Mouse (Mus musculus) lung, postnatal 14 days (tissue): ENCODE measurements at regions not wholly inside any gene's neighbourhood (a gene's known extent, or its start where the extent isn't known, plus 50 kb on each side); places are given as distances from the start of the nearest gene placed in this dataset.

Source experiments
- DNase-seq: peaks from one replicate; pipeline ENCODE4 v3.0.0; 2021

GRCm38 (mm10) chr13:59393231-59393938, 191.6 kb downstream of the Agtpbp1 start:
- DNase-seq, result peak; percentile 16

DNA sequence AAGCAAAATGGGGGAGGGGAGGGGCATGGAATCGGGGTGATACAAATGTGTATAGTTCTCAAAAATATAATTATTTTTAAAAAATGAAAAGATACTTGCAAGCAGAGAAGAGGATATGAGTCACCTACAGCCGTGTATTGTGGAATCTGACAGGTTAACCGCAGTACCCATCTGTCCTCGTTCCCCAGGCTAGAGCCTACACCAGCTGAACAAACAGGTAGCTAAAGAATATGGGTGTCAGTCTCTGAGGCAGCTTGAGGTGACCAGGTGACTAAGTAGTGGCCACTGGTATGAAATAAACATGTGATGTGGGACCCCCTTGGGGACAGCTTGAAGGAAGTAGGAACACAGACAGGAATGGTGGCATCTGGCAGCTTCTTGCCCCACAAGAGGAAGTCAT, 192.2 kb downstream of the Agtpbp1 start:
- DNase-seq, result no peak

DNA sequence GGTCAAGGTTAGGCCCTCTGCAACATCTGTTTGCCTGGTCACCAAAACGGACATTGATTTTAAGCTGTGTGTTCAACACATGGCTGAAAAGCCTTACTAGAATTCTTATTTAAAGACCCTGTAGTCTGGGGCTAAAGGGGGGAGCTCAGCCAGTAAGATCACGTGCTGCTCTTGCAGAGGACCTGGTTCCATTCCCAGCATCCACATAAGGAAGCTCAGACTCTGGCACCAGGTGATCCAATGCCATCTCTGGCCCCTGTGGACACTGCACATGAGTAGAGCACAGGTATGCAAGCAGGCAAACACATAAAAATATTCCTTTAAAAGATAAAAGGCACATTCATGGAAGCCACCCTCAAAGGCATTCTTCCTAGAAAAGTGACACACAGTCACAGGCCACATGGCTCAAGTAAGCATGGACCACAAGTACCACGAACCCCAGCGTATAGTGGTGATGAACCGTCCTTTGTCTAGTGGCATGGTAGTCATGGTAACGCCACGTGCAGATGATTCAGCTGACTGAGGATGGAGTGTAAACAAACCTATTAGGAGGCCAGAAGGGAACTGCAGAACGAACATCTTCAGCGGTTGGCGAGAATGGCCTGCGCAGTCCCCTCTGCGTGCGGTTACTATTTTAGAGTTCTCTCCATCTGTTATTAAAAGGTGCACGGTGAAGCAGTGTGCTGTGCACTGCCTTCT, 197.3 kb downstream of the Agtpbp1 start:
- DNase-seq, result no peak

DNA sequence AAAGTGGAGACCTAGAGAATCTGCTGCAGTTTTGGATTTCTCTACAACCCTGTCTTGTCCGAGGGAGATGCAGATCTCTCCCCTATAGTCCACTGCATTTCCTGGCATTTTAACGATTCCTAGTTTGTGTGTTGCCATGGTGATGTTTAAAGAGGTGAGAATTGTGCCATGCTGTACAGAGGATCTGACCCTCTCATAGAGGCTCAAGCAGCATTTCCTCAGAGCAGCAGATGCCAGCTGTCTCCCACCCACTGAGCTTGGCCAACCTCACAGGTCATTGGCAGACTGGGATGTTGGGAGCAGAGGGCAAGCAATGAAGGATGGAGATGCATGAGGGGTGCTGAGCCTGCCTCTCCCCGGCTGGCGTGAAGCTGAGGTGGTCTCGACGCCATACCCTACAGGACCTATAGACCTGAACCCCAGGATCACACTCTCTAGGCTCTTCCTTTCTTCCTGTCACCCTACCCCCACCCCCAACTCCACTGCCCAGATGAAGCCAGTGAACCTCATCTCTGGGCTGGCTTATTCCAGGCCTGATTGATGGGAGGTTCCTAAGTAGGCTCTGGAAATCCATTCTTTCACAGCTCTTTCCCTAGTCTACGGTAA, 198.0 kb downstream of the Agtpbp1 start:
- no peak for DNase-seq

DNA sequence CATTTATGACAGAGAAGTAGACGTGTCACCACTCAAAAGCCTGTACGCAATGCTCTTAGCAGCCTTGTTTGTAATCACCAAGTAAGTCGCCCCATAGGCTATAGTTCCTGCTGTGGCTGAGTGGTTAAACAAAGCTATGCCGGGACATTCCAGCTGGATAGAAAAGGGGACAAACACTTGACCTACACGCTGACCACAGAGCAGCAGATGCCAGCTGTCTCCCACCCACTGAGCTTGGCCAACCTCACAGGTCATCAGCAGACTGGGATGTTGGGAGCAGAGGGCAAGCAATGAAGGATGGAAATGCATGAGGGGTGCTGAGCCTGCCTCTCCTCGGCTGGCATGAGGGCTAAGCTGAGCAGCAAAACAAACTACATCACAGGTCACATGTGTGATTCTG, 199.2 kb downstream of the Agtpbp1 start:
- DNase-seq, result no peak

DNA sequence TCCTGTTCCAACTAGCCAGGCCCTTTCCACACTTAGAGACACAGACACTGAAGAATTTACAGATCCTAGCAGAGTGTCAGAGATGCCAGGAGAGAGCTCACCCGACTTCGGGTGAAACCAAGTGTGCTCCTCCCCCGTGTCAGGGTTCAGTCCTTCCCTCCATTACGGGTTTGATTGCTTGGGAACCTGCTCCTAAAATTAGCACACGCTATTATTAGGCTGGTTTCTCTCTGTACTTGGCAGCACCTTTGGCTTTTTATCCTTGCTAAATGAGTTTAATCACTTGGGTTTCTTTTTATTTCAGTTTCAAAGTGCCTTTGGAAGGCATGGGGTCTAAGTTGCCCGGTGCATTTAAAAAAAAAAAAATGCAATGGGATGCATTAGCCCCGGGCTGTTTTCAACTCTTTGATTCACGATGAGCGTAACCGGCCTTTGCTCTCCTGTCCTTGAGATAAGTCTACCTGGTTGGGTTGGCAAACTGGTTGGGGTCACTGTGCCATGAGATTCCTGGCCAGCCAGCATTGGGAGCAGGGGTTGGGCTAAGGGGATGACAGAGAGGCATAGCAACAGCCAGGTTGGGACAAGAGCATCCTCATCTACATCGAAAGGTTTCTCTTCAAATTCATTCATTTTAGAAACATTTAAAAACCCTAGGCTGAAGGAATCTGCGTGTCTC, 214.7 kb downstream of the Agtpbp1 start:
- DNase-seq, result no peak

DNA sequence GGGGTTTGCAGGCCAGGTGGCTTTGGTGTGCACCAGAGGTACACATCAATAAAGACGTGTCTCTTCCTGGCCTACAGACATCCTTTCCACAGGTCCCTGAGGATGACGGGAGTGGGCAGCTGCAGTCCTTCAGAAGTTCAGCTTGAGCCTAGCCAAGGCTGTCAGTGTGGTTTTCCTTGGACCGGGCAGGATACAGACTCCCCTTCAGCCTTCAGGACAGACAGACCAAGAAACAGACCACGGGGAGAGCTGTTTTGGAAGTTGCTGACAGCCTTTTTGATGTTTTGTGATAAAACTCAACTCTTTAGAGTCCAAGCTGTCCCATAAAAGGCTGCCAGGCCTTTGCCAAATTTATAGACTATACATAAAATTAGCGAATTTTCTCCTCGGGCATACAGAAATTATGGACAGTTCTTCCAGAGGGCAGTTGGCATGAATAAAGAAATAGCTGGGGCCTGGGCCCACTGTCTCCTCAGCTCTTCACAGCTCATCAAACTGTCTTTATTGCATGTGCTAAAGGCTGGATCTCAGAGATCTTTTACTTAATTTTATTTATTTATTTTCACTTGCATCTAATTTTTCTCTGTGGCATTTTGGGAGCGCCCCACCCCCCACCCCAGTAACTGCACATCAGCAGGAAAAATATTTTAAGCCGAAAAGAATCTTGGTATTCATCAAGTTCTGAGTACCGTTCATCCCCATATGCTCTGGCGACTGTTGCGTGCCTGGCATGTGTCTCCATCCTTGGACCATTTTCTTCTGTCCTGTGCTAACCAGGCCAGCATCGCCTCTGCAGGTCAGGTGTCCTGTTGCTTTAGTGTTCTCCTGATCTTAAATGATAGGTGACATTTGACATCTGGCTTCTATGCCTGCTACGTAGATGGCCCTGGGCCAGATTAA, 216.2 kb downstream of the Agtpbp1 start:
- no peak for DNase-seq

DNA sequence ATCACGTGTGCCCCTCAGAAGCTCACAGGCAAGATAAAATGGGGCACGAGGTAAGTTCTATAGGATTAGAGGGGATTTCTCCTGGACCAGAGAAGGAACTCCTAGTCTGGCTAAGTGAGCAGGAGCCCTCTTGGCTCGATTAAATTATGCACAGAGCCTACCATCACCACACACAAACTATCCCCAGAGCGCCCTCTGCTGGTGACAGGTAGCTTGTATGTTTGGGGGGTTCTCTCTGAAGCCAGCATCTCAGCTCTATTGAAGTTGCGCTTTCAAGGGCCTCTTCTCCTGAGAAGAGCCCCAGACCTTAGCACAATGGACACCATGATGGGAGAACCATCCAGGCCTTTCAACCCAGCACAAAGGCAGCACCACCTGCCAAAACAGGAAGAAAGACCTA, 219.6 kb downstream of the Agtpbp1 start:
- DNase-seq, result peak; percentile 76

GRCm38 (mm10) chr13:59363428-59363827, 221.6 kb downstream of the Agtpbp1 start:
- DNase-seq, result no peak

- no peak for DNase-seq
Observed at GRCm38 (mm10) chr13:59361323-59361722, 223.7 kb downstream of the Agtpbp1 start.

GRCm38 (mm10) chr13:59360026-59360425, 225.0 kb downstream of the Agtpbp1 start:
- no peak for DNase-seq

DNA sequence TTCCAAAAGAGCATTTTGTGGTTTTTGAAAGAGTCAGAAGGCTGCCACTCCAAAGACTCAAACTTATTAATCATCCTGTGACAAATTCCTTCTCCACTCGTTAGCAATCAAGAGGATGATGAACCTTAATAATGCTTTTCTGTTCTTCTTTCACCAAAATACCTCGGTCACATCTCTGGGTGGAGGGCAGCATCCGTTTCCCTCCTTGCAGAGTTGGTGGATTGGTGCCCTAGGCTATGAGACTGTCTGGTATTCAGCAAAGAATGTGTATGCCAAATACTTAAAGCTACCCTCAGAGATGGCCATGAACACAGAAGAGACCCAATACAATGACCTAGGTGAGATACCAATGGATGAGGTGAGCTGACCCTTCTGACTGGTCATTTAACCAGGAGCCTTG, 226.6 kb downstream of the Agtpbp1 start:
- DNase-seq, result no peak

DNA sequence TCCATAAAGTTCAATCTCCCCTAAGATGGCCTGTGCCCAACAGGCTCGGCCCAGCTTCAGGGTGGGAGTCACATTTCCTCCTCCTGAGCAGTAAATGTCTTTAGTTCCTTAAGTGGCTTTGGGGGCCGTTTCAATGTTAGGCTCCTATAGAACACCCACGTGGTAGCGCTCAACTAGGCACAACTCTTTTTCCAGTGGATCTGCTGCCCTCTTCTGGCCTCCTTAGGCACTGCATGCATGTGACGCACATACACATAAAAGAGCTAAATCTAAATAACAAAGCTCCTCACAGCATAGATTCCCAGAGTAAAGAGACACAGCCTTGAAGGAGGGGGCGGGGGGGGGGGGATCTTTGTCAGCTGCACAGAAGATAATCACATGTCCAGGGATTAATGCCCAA, 233.6 kb downstream of the Agtpbp1 start:
- no peak for DNase-seq

DNA sequence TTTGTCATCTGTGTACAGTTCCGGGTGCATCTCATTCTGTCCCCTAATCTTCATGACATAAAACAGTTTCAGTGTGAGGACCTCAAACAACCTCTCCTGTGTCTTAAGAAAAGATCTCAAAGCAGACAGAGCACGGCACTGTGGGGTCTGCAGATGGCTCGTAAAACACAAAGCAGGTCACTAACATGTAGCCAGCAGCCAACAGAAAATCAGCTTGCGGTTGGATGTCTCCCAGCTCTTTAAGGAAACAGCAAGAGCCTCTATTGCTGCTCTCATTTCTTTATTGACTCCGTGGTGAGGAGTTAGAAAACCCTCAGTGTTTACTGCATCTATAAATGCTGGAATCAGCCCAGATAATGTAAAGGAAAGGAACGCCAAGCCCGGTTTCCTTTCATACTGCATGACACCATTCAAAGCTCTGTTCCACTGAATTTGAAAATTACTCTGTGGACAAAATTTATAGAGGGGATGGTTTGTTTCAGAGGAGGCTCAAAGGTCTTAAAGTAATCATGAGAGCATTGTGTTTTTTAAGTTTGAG, 234.3 kb downstream of the Agtpbp1 start:
- DNase-seq, result no peak

GRCm38 (mm10) chr13:59348510-59348909, 236.5 kb downstream of the Agtpbp1 start:
- no peak for DNase-seq

DNA sequence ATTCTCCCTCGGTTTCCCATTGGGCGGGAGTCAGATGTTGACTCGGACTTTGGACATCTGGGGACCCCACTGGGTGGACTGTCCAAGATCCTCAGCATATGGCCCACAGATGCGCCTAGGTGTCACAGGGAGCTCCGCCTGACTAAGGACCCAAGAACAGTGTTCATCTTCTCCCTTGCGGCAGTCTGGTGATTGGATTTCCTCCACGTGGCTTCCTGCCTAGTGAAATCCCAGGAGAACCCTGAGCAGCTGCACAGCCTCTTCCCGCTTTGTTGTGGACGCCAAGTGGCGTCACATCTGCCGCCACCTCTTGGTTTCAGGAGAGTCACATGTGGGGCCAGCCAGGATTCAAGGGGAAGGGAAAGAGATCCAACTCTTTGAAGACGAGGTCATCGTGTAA, 243.2 kb downstream of the Agtpbp1 start:
- no peak for DNase-seq

DNA sequence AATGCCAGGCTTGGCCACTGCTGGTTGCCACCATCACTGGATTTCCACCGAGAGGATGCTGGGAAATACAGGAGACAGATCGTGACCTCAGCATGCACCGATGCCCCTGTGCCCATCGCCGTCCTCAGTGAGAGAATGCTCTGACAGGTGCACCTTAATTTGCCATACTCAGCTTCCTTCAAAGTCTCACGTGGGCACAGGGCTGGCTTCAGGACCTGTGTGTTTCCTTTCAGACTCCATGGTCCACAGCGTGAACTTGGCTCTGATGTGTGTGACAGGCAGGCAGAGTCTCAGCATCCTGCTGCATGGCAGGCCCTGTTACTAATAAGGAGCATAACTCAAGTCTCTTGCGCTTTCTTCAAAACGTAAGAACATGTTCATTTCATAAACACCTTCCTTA, 246.6 kb downstream of the Agtpbp1 start:
- DNase-seq, result no peak

DNA sequence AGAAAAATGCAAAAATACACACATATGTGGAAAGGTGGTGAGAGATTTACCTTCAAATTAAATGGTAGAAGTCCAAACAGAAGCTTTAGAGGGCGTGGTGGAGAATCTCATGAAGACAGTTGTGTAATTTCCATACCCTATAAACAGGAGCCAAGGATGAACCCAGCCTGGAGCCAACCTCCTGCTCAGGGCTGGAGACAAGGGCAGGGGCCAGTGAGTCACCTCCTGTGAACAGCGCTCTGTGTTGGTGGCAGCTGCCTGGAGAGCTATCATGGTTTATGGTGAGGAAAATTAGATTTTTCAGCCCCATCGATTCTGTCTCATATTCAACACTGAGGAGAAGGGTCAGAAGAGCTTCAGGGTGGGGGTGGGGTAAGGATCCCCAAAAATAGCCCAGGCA, 261.1 kb downstream of the Agtpbp1 start:
- no peak for DNase-seq

- peak; percentile 3 for DNase-seq
Observed at GRCm38 (mm10) chr13:59323441-59323840, 261.6 kb downstream of the Agtpbp1 start.

- DNase-seq, result no peak
Observed at GRCm38 (mm10) chr13:59320261-59320660, 264.8 kb downstream of the Agtpbp1 start.

DNA sequence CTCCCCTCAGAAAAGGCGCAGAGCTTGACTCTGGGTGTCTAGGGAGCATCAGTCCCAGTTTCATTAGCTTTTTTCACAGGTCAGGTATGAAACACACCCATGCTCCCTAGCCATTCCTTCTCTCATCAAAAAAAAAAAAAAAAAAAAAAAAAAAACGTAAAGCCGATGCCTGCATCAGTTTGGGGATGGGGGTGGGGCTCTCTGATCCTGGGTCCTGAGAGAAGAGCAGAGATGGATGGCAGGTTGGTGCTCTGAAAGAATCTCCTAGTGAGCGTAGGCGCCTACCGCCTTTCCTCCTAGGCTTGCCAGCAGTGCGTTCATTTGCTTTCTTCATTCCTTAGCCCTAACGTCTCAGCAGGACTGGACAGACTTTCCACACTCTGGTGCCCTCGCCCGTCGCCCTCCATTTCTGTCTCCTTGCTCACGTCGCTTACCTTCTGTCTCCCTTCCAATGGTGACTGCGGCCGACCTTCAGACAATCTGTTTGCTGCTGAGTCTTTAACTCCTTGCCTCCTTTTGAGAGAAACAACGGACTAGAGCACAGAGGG, 267.5 kb downstream of the Agtpbp1 start:
- no peak for DNase-seq

GRCm38 (mm10) chr13:59315811-59316210, 269.2 kb downstream of the Agtpbp1 start:
- no peak for DNase-seq
